Mouse (Mus musculus): ENCODE results near the gene Bbs9. TPM values are rescaled to one million over a fixed set of nuclear protein-coding genes. Genes with fewer than 3 reads are reported as not detected.
"Not testable (repeated sequence)": the region's sequence is repeated elsewhere in the genome, so short reads cannot be mapped to it uniquely, and the experiment has no call there.

Gene Bbs9
- 10 to 100 TPM; 12.9 to 14.0 TPM for total RNA-seq (2021)
- long read RNA-seq, experiment 1, partial matches to known transcripts: 5 of 11 reads
- long read RNA-seq, experiment 1, other reads (novel, unspliced or antisense): 4 of 11 reads
- long read RNA-seq, experiment 2, partial matches to known transcripts: 1 of 2 reads
- long read RNA-seq, experiment 2, other reads (novel, unspliced or antisense): 1 of 2 reads

- DNase-seq: peak; percentile 95 to 96
These were observed at the start of gene Bbs9 for GRCm38 (mm10) chr9:22475424-22475868. Gene Bbs9, plus strand, starts transcription at chr9:22475715.

DNA sequence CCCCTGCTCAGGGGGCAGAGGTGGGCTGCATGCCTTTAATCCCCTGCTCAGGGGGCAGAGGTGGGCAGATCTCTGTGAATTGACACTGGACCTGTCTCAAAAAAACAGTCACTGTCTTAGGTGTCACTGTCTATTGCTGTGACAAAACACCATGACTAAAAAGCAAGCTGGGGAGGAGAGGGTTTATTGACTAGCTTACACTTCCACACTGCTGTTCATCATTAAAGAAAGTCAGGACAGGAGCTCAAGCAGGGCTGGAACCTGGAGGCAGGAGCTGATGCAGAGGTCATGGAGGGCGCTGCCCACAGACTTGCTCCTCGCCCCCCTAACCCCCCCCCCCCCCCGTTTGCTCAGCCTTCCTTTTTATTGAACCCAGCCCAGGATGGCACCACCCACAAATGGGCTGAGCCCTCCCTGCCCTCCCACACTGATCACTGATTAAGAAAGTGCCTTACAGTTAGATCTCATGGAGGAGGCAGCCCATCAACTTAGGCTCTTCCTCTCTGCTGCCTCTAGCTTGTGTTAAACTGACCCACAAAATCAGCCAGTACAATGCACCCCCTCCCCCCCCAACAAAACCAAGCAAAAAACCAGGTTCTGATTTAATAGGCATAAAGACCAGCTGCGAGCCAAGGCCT lies 47.4 kb upstream of the Bbs9 start:
- DNase-seq: no peak

GRCm38 (mm10) chr9:22428666-22429410 lies 46.7 kb upstream of the Bbs9 start:
- DNase-seq: no peak

DNA sequence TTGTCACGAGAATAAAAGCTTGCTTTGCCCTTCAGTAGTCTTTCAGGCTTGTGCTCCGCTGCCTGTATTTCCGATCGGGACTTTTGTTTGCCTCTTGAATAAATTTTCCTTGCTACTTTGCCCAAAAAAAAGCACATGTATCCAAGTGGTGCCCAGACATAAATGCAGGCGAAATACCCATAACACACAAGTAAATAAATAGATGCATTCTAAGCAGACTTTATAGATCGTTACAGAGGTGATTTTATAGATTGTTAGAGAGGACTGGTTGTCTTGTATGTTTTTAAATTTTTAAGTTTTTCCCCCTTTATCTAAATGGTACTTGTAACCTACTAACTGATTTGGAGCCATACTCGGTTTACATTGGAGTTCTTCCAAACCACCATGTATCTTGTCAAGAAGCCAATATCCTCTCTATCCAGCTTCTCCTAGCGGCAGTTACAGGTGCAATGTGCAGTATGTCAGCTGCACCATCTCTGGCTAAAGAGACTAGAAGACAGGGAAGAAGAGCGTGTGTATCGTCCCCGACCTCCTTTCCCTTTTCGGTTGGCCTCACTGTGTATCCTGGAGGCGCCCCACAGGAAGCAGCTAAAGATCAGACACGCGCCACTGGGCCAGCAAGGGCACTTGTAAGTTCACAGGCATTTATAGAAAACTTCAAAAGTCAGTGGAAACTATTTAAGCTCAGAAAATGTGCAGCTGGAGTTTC lies 45.8 kb upstream of the Bbs9 start:
- DNase-seq: peak; percentile 4 to 22

DNA sequence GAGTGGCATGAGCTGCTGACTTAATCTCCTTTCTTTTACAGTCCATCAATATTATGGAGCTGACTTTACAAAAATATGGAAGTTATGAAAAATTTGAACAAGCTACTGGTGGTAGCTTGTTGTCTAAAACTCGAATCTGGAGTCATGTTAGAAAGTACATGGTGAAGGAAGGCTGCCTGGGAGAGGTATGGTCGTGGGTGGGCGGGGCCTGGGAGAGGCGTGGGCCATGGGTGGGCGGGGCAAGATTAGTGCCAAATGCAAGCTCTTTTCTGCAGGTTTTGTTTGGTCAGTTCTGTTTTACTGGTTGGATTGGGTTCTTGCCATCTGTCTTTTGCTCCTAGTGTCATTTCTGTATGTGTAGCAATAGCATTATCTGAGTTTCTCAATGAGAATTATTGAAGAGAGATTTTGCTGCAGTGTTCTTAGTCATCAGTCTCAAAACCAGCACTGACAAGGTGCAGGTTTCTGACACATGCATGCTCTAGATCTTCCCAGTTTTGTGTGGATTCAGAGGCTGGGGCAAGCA lies 45.1 kb upstream of the Bbs9 start:
- no peak for DNase-seq

- DNase-seq: no peak
These were observed 42.3 kb upstream of the Bbs9 start for GRCm38 (mm10) chr9:22433221-22433620.

GRCm38 (mm10) chr9:22434101-22434500 lies 41.4 kb upstream of the Bbs9 start:
- DNase-seq: no peak

DNA sequence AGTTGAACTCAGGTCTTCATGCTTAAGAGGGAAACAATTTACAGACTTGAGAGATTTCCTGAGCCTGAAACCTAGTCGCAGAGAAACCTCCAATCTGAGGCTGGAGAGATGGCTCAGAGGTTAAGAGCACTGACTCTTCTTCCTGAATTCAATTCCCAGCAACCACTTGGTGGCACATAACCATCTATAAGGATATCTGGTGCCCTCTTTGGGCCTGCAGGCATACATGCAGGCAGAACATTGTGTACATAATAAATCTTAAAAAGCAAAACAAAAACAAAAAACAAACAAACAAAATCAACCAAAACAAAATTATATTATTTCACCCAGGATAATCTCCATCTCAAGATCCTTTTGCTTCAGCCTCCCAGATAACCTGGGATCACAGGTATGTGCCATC lies 36.7 kb upstream of the Bbs9 start:
- DNase-seq: no peak

GRCm38 (mm10) chr9:22443157-22443556 lies 32.4 kb upstream of the Bbs9 start:
- no peak for DNase-seq

- DNase-seq: no peak
These were observed 30.4 kb upstream of the Bbs9 start for GRCm38 (mm10) chr9:22445123-22445522.

GRCm38 (mm10) chr9:22447213-22447612 lies 28.3 kb upstream of the Bbs9 start:
- DNase-seq: peak in 1 of 2 experiments; percentile 19

- DNase-seq: no peak
These were observed 27.1 kb upstream of the Bbs9 start for GRCm38 (mm10) chr9:22448420-22448819.

- no peak for DNase-seq
These were observed 26.3 kb upstream of the Bbs9 start for GRCm38 (mm10) chr9:22449209-22449608.

DNA sequence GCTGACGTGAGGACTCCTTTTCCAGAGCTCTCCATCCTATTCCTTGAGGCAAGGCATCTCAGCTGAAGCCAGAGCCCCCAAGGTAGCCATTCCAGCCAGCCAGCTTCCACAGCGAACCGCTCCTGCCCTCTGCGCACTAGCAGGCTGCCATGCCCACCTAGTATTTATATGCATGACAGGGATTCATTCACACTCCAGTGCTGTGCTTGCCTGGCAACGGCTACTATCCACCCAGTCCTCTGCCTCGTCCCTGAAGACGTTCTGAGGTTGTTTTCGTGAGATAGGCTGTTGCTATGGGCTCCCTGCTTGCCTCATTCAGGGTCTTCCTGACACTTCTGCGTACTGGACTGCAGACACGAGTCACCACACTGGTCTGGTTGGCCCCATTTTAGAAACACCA lies 22.8 kb upstream of the Bbs9 start:
- no peak for DNase-seq

- no peak for DNase-seq
These were observed 22.0 kb upstream of the Bbs9 start for GRCm38 (mm10) chr9:22453501-22453924.

- DNase-seq: not testable (repeated sequence)
These were observed 21.5 kb upstream of the Bbs9 start, which contains the start of gene Gm17545 for GRCm38 (mm10) chr9:22453990-22454389. Gene Gm17545, plus strand, starts transcription at chr9:22454290.

DNA sequence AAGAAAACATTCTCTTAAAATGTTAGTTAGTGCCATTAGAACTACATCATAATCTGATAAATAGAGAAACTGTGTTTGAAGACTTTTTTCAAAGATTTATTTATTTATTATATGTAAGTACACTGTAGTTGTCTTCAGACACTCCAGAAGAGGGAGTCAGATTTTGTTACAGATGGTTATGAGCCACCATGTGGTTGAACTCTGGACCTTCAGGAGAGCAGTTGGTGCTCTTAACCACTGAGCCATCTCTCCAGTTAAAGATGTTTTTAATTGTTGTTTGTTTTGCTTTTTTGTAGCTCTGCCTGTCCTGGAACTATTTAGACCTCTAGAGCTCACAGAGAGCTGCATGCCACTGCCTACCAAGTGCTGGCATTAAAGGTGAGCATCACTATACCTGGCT lies 20.5 kb upstream of the Bbs9 start:
- no peak for DNase-seq

GRCm38 (mm10) chr9:22457142-22457835 lies 18.2 kb upstream of the Bbs9 start:
- DNase-seq: peak; percentile 26 to 38

GRCm38 (mm10) chr9:22461946-22462345 lies 13.6 kb upstream of the Bbs9 start:
- peak; percentile 47 to 60 for DNase-seq

DNA sequence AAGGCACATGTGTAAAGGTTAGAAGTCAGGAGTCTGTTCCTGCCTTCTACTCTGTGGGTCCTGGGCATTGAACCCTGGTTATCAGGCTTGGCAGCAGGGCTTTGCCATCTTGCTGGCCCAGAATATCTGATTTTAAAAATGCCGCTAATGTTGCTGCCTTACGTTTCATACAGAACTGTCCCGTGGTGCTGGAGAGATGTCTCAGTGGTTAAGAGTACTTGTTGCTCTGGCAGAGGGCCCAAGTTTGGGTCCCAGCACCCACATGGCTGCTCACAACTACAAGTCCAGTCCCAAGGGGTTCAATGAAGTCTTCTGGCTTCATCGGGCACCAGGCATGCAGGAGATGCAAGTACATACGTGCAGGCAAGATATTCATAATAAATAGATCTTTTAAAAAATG lies 9.3 kb upstream of the Bbs9 start:
- no peak for DNase-seq

GRCm38 (mm10) chr9:22467371-22468169 lies 7.9 kb upstream of the Bbs9 start:
- peak; percentile 36 to 66 for DNase-seq
